Mouse (Mus musculus): ENCODE measurements at regions not wholly inside any gene's neighbourhood (a gene's known extent, or its start where the extent isn't known, plus 50 kb on each side); places are given as distances from the start of the nearest gene placed in this dataset.

GRCm38 (mm10) chr17:52064618-52065017 lies 231.5 kb upstream of the Satb1 start:
- no peaks in the 10 kb centered on the region for H3K36me3 ChIP-seq (ENCODE audit: control insufficient read depth, insufficient read depth, low read length)
- H3K9ac ChIP-seq (ENCODE audit: low read length), result no peak overlapping the region
- no peaks in the 10 kb centered on the region for H3K4me1 ChIP-seq (ENCODE audit: control insufficient read depth, insufficient read depth, low read length)
- no peak overlapping the region for H3K4me2 ChIP-seq (ENCODE audit: low read depth)
- ATAC-seq (ENCODE audit: insufficient read depth, low FRiP score, low TSS enrichment) (no peak), DNase-seq (ENCODE audit: low spot score) (no peak)
- H3K9me3 ChIP-seq (ENCODE audit: control insufficient read depth, low read length), result no peaks in the 10 kb centered on the region
- 89% methylated on average over 5 of the region's 5 CpGs for WGBS
- no peak overlapping the region for H3K27ac ChIP-seq (ENCODE audit: low read depth, low read length)
- H3K4me3 ChIP-seq (ENCODE audit: low read depth, low read length), result no peak overlapping the region
- H3K27me3 ChIP-seq (ENCODE audit: control insufficient read depth, insufficient read depth, low read length), result no peaks in the 10 kb centered on the region

- H3K27ac ChIP-seq (ENCODE audit: low read depth, low read length), result no peak overlapping the region
- H3K36me3 ChIP-seq (ENCODE audit: control insufficient read depth, insufficient read depth, low read length), result no peaks in the 10 kb centered on the region
- no peaks in the 10 kb centered on the region for H3K9me3 ChIP-seq (ENCODE audit: control insufficient read depth, low read length)
- H3K4me1 ChIP-seq (ENCODE audit: control insufficient read depth, insufficient read depth, low read length), result no peaks in the 10 kb centered on the region
- H3K4me2 ChIP-seq (ENCODE audit: low read depth), result no peak overlapping the region
- ATAC-seq (ENCODE audit: insufficient read depth, low FRiP score, low TSS enrichment) (no peak), DNase-seq (ENCODE audit: low spot score) (no peak)
- WGBS, result 80% methylated on average over 4 of the region's 4 CpGs
- no peak overlapping the region for H3K9ac ChIP-seq (ENCODE audit: low read length)
- H3K4me3 ChIP-seq (ENCODE audit: low read depth, low read length), result no peak overlapping the region
- H3K27me3 ChIP-seq (ENCODE audit: control insufficient read depth, insufficient read depth, low read length), result no peaks in the 10 kb centered on the region
Observed at GRCm38 (mm10) chr17:52063121-52063520, 230.0 kb upstream of the Satb1 start.

DNA sequence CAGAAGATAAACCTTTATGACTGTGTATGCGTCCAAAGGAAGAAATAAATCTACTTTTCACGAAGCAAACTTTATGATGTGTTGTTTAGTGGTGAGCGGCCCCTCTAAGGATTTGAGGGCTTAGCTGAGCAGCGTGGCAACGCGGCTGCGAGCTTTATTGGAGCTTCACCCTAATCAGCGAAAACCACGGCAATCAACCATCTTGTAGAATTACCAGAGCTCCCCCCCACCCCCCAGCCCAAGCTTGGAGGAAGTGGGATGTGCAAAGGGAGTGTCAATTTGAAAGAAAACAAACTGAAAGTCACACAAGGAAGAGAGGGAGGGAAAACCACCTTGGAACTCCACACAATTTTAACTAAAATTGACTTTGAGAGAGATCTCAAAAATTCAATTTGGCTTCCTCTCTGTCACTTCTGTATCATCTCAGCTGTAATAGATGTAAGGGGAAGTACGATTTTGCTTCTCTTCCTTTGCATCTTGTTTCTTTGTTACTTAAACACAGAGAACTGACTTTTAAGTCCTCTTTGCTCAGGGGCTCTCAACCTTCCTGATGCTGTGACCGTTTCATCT lies 229.1 kb upstream of the Satb1 start:
- Histone ChIP-seq H3K27ac (ENCODE audit: low read depth, low read length) (no peak overlapping the region), H3K9me3 (ENCODE audit: control insufficient read depth, low read length) (no peaks in the 10 kb centered on the region), H3K9ac (ENCODE audit: low read length) (no peak overlapping the region), H3K4me2 (ENCODE audit: low read depth) (no peak overlapping the region), H3K4me1 (ENCODE audit: control insufficient read depth, insufficient read depth, low read length) (no peaks in the 10 kb centered on the region), H3K4me3 (ENCODE audit: low read depth, low read length) (no peak overlapping the region), H3K36me3 (ENCODE audit: control insufficient read depth, insufficient read depth, low read length) (no peaks in the 10 kb centered on the region), H3K27me3 (ENCODE audit: control insufficient read depth, insufficient read depth, low read length) (no peaks in the 10 kb centered on the region)
- WGBS, result 56% methylated on average over 11 of the region's 11 CpGs
- DNase-seq (ENCODE audit: low spot score) (no peak), ATAC-seq (ENCODE audit: insufficient read depth, low FRiP score, low TSS enrichment) (no peak)

- WGBS, result 87% methylated on average over 4 of the region's 4 CpGs
- no peaks in the 10 kb centered on the region for H3K27me3 ChIP-seq (ENCODE audit: control insufficient read depth, insufficient read depth, low read length)
- H3K36me3 ChIP-seq (ENCODE audit: control insufficient read depth, insufficient read depth, low read length), result no peaks in the 10 kb centered on the region
- H3K4me2 ChIP-seq (ENCODE audit: low read depth), result no peak overlapping the region
- no peaks in the 10 kb centered on the region for H3K9me3 ChIP-seq (ENCODE audit: control insufficient read depth, low read length)
- no peaks in the 10 kb centered on the region for H3K4me1 ChIP-seq (ENCODE audit: control insufficient read depth, insufficient read depth, low read length)
- no peak overlapping the region for H3K27ac ChIP-seq (ENCODE audit: low read depth, low read length)
- H3K9ac ChIP-seq (ENCODE audit: low read length), result no peak overlapping the region
- no peak overlapping the region for H3K4me3 ChIP-seq (ENCODE audit: low read depth, low read length)
- DNase-seq (ENCODE audit: low spot score) (no peak), ATAC-seq (ENCODE audit: insufficient read depth, low FRiP score, low TSS enrichment) (no peak)
Observed at GRCm38 (mm10) chr17:52036479-52036878, 203.4 kb upstream of the Satb1 start.

DNA sequence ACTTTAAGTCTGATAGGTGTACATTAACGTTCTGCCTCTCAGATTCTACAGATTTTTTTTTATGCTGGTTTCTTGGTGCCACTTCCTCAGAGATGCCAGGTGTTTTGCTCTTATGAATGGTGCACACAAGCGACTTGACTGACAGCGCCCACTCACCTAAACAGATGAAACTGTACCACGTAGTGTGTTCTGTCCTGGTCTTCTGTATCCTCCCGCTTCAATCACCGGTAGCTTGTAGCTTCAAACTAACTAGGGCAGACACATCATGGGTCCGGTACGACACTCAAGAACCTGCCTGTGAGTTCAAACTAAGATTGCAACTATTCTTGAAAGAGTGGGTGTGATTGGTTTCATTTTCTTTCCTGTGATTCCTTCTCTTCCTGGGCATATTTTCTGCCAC lies 198.0 kb upstream of the Satb1 start:
- H3K4me1 ChIP-seq (ENCODE audit: control insufficient read depth, insufficient read depth, low read length), result no peaks in the 10 kb centered on the region
- DNase-seq (ENCODE audit: low spot score), result no peak
- no peak overlapping the region for H3K4me2 ChIP-seq (ENCODE audit: low read depth)
- no peaks in the 10 kb centered on the region for H3K9me3 ChIP-seq (ENCODE audit: control insufficient read depth, low read length)
- H3K4me3 ChIP-seq (ENCODE audit: low read depth, low read length), result no peak overlapping the region
- H3K9ac ChIP-seq (ENCODE audit: low read length), result no peak overlapping the region
- ATAC-seq (ENCODE audit: insufficient read depth, low FRiP score, low TSS enrichment), result no peak
- 95% methylated on average over 8 of the region's 8 CpGs for WGBS
- no peak overlapping the region for H3K27ac ChIP-seq (ENCODE audit: low read depth, low read length)
- H3K27me3 ChIP-seq (ENCODE audit: control insufficient read depth, insufficient read depth, low read length), result no peaks in the 10 kb centered on the region
- no peaks in the 10 kb centered on the region for H3K36me3 ChIP-seq (ENCODE audit: control insufficient read depth, insufficient read depth, low read length)

DNA sequence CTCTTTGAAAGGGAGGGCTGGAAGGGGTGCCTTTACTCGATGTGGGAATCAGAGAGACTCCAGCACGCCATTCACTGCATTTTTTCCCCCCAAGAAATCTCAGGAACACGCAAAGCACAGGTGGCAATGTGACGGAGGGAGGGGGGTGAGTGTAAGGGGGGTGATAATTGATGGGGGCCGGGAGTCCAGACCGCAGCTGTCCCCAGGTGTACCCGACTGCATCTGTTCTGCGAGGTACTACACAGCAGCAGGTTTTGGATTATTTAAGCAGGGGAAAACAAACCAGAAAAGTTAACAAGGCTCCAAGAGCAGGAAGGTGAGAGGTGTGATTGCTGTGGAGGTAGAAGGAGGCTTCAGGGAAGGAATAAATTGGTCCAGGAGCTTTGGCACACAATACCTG lies 153.8 kb upstream of the Satb1 start:
- no peaks in the 10 kb centered on the region for H3K36me3 ChIP-seq (ENCODE audit: control insufficient read depth, insufficient read depth, low read length)
- WGBS, result 72% methylated on average over 8 of the region's 8 CpGs
- H3K4me1 ChIP-seq (ENCODE audit: control insufficient read depth, insufficient read depth, low read length), result no peaks in the 10 kb centered on the region
- H3K4me2 ChIP-seq (ENCODE audit: low read depth), result no peak overlapping the region
- no peaks in the 10 kb centered on the region for H3K9me3 ChIP-seq (ENCODE audit: control insufficient read depth, low read length)
- no peak overlapping the region for H3K4me3 ChIP-seq (ENCODE audit: low read depth, low read length)
- ATAC-seq (ENCODE audit: insufficient read depth, low FRiP score, low TSS enrichment), result no peak
- H3K27me3 ChIP-seq (ENCODE audit: control insufficient read depth, insufficient read depth, low read length), result no peaks in the 10 kb centered on the region
- DNase-seq (ENCODE audit: low spot score), result no peak
- no peak overlapping the region for H3K9ac ChIP-seq (ENCODE audit: low read length)
- H3K27ac ChIP-seq (ENCODE audit: low read depth, low read length), result no peak overlapping the region

DNA sequence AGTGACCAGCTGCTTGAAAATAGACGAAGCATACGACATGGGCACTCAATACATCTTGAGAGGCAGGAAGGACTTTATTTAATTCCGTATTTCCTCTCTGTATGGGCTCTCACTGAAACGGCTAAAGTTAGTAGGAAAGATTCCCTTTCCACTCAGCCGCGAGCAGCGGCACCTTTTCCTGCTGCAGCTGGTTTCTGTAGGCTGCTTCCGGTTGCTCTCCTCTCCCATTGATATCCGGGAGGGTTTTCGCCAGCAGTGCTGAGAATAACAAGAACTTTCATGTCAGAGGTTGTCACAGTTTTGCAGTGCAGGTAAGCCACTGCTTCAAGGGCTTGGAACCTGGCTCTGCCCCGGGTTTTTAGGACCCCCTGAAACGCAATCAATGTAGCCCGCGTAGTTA lies 153.1 kb upstream of the Satb1 start:
- Histone ChIP-seq H3K4me2 (ENCODE audit: low read depth) (no peak overlapping the region), H3K9me3 (ENCODE audit: control insufficient read depth, low read length) (no peaks in the 10 kb centered on the region), H3K4me3 (ENCODE audit: low read depth, low read length) (no peak overlapping the region), H3K4me1 (ENCODE audit: control insufficient read depth, insufficient read depth, low read length) (no peaks in the 10 kb centered on the region), H3K27me3 (ENCODE audit: control insufficient read depth, insufficient read depth, low read length) (no peaks in the 10 kb centered on the region), H3K9ac (ENCODE audit: low read length) (no peak overlapping the region), H3K27ac (ENCODE audit: low read depth, low read length) (no peak overlapping the region), H3K36me3 (ENCODE audit: control insufficient read depth, insufficient read depth, low read length) (no peaks in the 10 kb centered on the region)
- no peak for DNase-seq (ENCODE audit: low spot score)
- ATAC-seq (ENCODE audit: insufficient read depth, low FRiP score, low TSS enrichment), result no peak
- 76% methylated on average over 14 of the region's 14 CpGs for WGBS

GRCm38 (mm10) chr17:51979126-51979525 lies 146.0 kb upstream of the Satb1 start:
- no peak overlapping the region for H3K4me3 ChIP-seq (ENCODE audit: low read depth, low read length)
- H3K9ac ChIP-seq (ENCODE audit: low read length), result no peak overlapping the region
- H3K36me3 ChIP-seq (ENCODE audit: control insufficient read depth, insufficient read depth, low read length), result no peaks in the 10 kb centered on the region
- WGBS, result 91% methylated on average over 2 of the region's 2 CpGs
- no peak for DNase-seq (ENCODE audit: low spot score)
- ATAC-seq (ENCODE audit: insufficient read depth, low FRiP score, low TSS enrichment), result no peak
- no peak overlapping the region for H3K27ac ChIP-seq (ENCODE audit: low read depth, low read length)
- no peak overlapping the region for H3K4me2 ChIP-seq (ENCODE audit: low read depth)
- H3K4me1 ChIP-seq (ENCODE audit: control insufficient read depth, insufficient read depth, low read length), result no peaks in the 10 kb centered on the region
- no peaks in the 10 kb centered on the region for H3K9me3 ChIP-seq (ENCODE audit: control insufficient read depth, low read length)
- no peaks in the 10 kb centered on the region for H3K27me3 ChIP-seq (ENCODE audit: control insufficient read depth, insufficient read depth, low read length)

DNA sequence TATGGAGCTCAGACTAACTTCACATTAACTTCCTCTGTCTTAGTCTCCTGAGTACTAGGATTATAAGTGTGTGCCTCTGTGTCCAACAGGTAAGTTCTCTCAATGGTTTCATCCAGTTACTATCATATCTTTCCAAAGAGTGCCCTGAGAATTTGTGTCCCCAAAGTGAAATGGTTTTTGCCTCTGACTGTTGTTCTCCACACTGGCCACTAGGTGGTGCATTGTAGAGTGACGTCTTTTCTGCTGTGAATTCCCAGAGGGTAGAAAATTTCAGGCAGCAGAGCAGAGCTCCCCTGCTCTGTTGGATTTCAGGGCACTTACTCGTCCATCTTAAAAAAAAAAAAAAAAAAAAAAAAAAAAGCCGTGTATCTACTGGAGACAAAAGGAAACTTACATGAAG lies 138.4 kb upstream of the Satb1 start:
- 41% methylated on average over 3 of the region's 3 CpGs for WGBS
- no peak; the same call in 1 of the 2 replicates for ATAC-seq (ENCODE audit: insufficient read depth, low FRiP score, low TSS enrichment)
- H3K27ac ChIP-seq (ENCODE audit: low read depth, low read length), result no peak overlapping the region
- no peak overlapping the region for H3K4me3 ChIP-seq (ENCODE audit: low read depth, low read length)
- H3K4me1 ChIP-seq (ENCODE audit: control insufficient read depth, insufficient read depth, low read length), result no peaks in the 10 kb centered on the region
- no peak for DNase-seq (ENCODE audit: low spot score)
- H3K27me3 ChIP-seq (ENCODE audit: control insufficient read depth, insufficient read depth, low read length), result no peaks in the 10 kb centered on the region
- H3K9me3 ChIP-seq (ENCODE audit: control insufficient read depth, low read length), result no peaks in the 10 kb centered on the region
- no peaks in the 10 kb centered on the region for H3K36me3 ChIP-seq (ENCODE audit: control insufficient read depth, insufficient read depth, low read length)
- H3K4me2 ChIP-seq (ENCODE audit: low read depth), result no peak overlapping the region
- no peak overlapping the region for H3K9ac ChIP-seq (ENCODE audit: low read length)
